Mouse (Mus musculus) bone marrow macrophage, adult 2 months (primary cell): ENCODE data around the gene Mdc1.

ENCODE experiments used
- CTCF ChIP-seq: IDR thresholded peaks from 2 replicates; pipeline ENCODE4 v1.5.1; 2012; ENCODE audit warnings: low read depth, mild to moderate bottlenecking, low read length, moderate library complexity
- POLR2A ChIP-seq: IDR thresholded peaks from 2 replicates; pipeline ENCODE4 v1.6.1; 2012; ENCODE audit warnings: mild to moderate bottlenecking, low read depth, low read length, borderline replicate concordance

DNA sequence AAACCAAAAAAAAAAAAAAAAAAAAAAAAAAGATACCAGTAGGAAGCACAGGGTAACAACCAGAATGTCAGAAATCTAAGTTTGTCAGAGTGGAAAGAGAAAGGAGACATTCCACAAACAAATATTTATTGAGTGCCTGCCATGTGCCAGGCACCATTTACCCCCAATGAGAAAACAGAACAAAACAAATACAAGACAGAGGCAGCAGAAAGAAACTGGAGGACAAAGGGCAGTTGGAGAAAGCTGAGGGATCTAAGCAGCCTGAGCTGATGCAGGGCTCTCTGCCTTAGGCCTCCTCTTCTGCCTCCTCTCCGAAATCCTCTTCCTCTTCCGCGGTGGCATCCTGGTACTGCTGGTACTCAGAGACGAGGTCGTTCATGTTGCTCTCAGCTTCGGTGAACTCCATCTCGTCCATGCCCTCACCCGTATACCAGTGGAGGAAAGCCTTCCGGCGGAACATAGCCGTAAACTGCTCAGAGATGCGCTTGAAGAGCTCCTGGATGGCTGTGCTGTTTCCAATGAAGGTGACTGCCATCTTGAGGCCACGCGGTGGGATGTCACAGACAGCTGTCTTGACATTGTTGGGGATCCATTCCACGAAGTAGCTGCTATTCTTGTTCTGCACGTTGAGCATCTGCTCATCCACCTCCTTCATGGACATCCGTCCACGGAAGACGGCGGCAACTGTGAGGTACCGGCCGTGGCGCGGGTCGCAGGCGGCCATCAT lies 6.5 kb upstream of the Mdc1 start:
- TF ChIP-seq CTCF (no peak; the same call in 1 of the 2 replicates), POLR2A (no peak)
